Mouse (Mus musculus): ENCODE measurements at regions not wholly inside any gene's neighbourhood (a gene's known extent, or its start where the extent isn't known, plus 50 kb on each side); places are given as distances from the start of the nearest gene placed in this dataset.

- Histone ChIP-seq H3K4me3 (replicated peaks) (no peak overlapping the region), H3K36me3 (replicated peaks; ENCODE audit: low read length) (no peaks in the 10 kb centered on the region), H3K27me3 (replicated peaks) (peaks cover 24% of the 10 kb centered on the region), H3K9me3 (no peaks in the 10 kb centered on the region), H3K4me1 (peaks cover 11% of the 10 kb centered on the region)
- TF ChIP-seq FLI1 (IDR thresholded peaks at IDR 0.05; ENCODE audit: low read length) (no peak), GATA1 (IDR thresholded peaks at IDR 0.05; ENCODE audit: borderline replicate concordance, low read length) (no peak)
These were observed 302.3 kb downstream of the H2al1j start for GRCm38 (mm10) chrX:11629906-11630305.

GRCm38 (mm10) chrX:11631186-11631913, 303.7 kb downstream of the H2al1j start:
- peak overlapping the region; percentile 87 for H3K4me3 ChIP-seq (replicated peaks)
- TF ChIP-seq FLI1 (IDR thresholded peaks at IDR 0.05; ENCODE audit: low read length), result no peak
- no peak for TF ChIP-seq GATA1 (IDR thresholded peaks at IDR 0.05; ENCODE audit: borderline replicate concordance, low read length)
- H3K27me3 ChIP-seq (replicated peaks), result peaks cover 23% of the 10 kb centered on the region
- H3K9me3 ChIP-seq, result no peaks in the 10 kb centered on the region
- no peaks in the 10 kb centered on the region for H3K36me3 ChIP-seq (replicated peaks; ENCODE audit: low read length)
- H3K4me1 ChIP-seq, result peaks cover 11% of the 10 kb centered on the region

- H3K4me3 ChIP-seq (replicated peaks), result peak overlapping the region; percentile 87
- peaks cover 23% of the 10 kb centered on the region for H3K27me3 ChIP-seq (replicated peaks)
- no peaks in the 10 kb centered on the region for H3K36me3 ChIP-seq (replicated peaks; ENCODE audit: low read length)
- TF ChIP-seq FLI1 (IDR thresholded peaks at IDR 0.05; ENCODE audit: low read length), result no peak
- no peak for TF ChIP-seq GATA1 (IDR thresholded peaks at IDR 0.05; ENCODE audit: borderline replicate concordance, low read length)
- H3K9me3 ChIP-seq, result no peaks in the 10 kb centered on the region
- H3K4me1 ChIP-seq, result peaks cover 11% of the 10 kb centered on the region
These were observed 304.4 kb downstream of the H2al1j start for GRCm38 (mm10) chrX:11632011-11632410.

- Histone ChIP-seq H3K36me3 (replicated peaks; ENCODE audit: low read length) (no peaks in the 10 kb centered on the region), H3K4me1 (peaks cover 11% of the 10 kb centered on the region), H3K27me3 (replicated peaks) (peaks cover 27% of the 10 kb centered on the region), H3K9me3 (no peaks in the 10 kb centered on the region), H3K4me3 (replicated peaks) (no peak overlapping the region)
- TF ChIP-seq GATA1 (IDR thresholded peaks at IDR 0.05; ENCODE audit: borderline replicate concordance, low read length) (no peak), FLI1 (IDR thresholded peaks at IDR 0.05; ENCODE audit: low read length) (no peak)
These were observed 306.2 kb downstream of the H2al1j start for GRCm38 (mm10) chrX:11633823-11634222.

- H3K4me3 ChIP-seq (replicated peaks), result no peak overlapping the region
- TF ChIP-seq FLI1 (IDR thresholded peaks at IDR 0.05; ENCODE audit: low read length), result no peak
- no peak for TF ChIP-seq GATA1 (IDR thresholded peaks at IDR 0.05; ENCODE audit: borderline replicate concordance, low read length)
- H3K36me3 ChIP-seq (replicated peaks; ENCODE audit: low read length), result no peaks in the 10 kb centered on the region
- peaks cover 15% of the 10 kb centered on the region for H3K27me3 ChIP-seq (replicated peaks)
- H3K9me3 ChIP-seq, result peaks cover 16% of the 10 kb centered on the region
- peaks cover 13% of the 10 kb centered on the region for H3K4me1 ChIP-seq
These were observed 316.9 kb downstream of the H2al1j start for GRCm38 (mm10) chrX:11644484-11644883.

- Histone ChIP-seq H3K27me3 (replicated peaks) (peaks cover 16% of the 10 kb centered on the region), H3K9me3 (peaks cover 13% of the 10 kb centered on the region), H3K4me1 (peaks cover 14% of the 10 kb centered on the region), H3K4me3 (replicated peaks) (no peak overlapping the region), H3K36me3 (replicated peaks; ENCODE audit: low read length) (no peaks in the 10 kb centered on the region)
- no peak for TF ChIP-seq FLI1 (IDR thresholded peaks at IDR 0.05; ENCODE audit: low read length)
- no peak for TF ChIP-seq GATA1 (IDR thresholded peaks at IDR 0.05; ENCODE audit: borderline replicate concordance, low read length)
These were observed 319.3 kb downstream of the H2al1j start for GRCm38 (mm10) chrX:11646681-11647526.

- Histone ChIP-seq H3K36me3 (replicated peaks; ENCODE audit: low read length) (no peaks in the 10 kb centered on the region), H3K4me1 (peaks cover 14% of the 10 kb centered on the region), H3K4me3 (replicated peaks) (no peak overlapping the region), H3K27me3 (replicated peaks) (peaks cover 16% of the 10 kb centered on the region), H3K9me3 (peaks cover 13% of the 10 kb centered on the region)
- TF ChIP-seq FLI1 (IDR thresholded peaks at IDR 0.05; ENCODE audit: low read length), result no peak
- TF ChIP-seq GATA1 (IDR thresholded peaks at IDR 0.05; ENCODE audit: borderline replicate concordance, low read length), result no peak
These were observed 319.9 kb downstream of the H2al1j start for GRCm38 (mm10) chrX:11647527-11647836.

GRCm38 (mm10) chrX:11653336-11653735, 325.7 kb downstream of the H2al1j start:
- Histone ChIP-seq H3K27me3 (replicated peaks) (peaks cover 28% of the 10 kb centered on the region), H3K36me3 (replicated peaks; ENCODE audit: low read length) (no peaks in the 10 kb centered on the region), H3K4me1 (peaks cover 15% of the 10 kb centered on the region; the same call in 1 of the 2 replicates), H3K9me3 (peaks cover 3% of the 10 kb centered on the region), H3K4me3 (replicated peaks) (no peak overlapping the region)
- no peak for TF ChIP-seq GATA1 (IDR thresholded peaks at IDR 0.05; ENCODE audit: borderline replicate concordance, low read length)
- TF ChIP-seq FLI1 (IDR thresholded peaks at IDR 0.05; ENCODE audit: low read length), result no peak

GRCm38 (mm10) chrX:11654976-11655375, 327.4 kb downstream of the H2al1j start:
- Histone ChIP-seq H3K4me3 (replicated peaks) (no peak overlapping the region), H3K27me3 (replicated peaks) (peaks cover 31% of the 10 kb centered on the region), H3K4me1 (peaks cover 10% of the 10 kb centered on the region; the same call in 1 of the 2 replicates), H3K9me3 (no peaks in the 10 kb centered on the region), H3K36me3 (replicated peaks; ENCODE audit: low read length) (no peaks in the 10 kb centered on the region)
- TF ChIP-seq FLI1 (IDR thresholded peaks at IDR 0.05; ENCODE audit: low read length) (no peak), GATA1 (IDR thresholded peaks at IDR 0.05; ENCODE audit: borderline replicate concordance, low read length) (no peak)

- no peak for TF ChIP-seq FLI1 (IDR thresholded peaks at IDR 0.05; ENCODE audit: low read length)
- TF ChIP-seq GATA1 (IDR thresholded peaks at IDR 0.05; ENCODE audit: borderline replicate concordance, low read length), result no peak
- peaks cover 35% of the 10 kb centered on the region for H3K27me3 ChIP-seq (replicated peaks)
- H3K4me1 ChIP-seq, result peaks cover 10% of the 10 kb centered on the region; the same call in 1 of the 2 replicates
- H3K36me3 ChIP-seq (replicated peaks; ENCODE audit: low read length), result no peaks in the 10 kb centered on the region
- no peaks in the 10 kb centered on the region for H3K9me3 ChIP-seq
- no peak overlapping the region for H3K4me3 ChIP-seq (replicated peaks)
These were observed 327.8 kb downstream of the H2al1j start for GRCm38 (mm10) chrX:11655466-11655865.
